Comparison of ENCODE assay signal across 9 mouse cellular contexts in the genomic region with DNA sequence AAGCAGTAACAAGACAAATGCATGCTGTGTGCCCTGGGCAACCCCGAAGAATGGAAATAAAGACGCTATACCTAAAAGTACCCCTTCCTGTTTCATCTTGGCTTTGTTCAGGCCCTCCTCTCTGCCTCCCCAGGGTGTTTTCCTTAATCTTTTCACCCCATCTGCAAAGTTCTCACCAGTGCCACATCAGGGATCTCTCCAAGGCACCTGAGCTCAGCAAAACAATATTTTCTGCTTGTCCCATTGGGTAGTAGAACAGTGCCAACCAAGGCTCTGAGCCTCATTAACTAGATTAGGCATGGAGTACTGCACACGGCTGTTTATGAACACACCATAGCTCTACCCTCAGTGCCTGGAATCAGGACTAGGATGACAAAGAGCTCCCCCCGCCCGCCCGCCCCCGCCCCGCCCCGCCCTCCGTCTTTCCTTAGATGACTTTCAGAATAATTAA. TPM values are rescaled to one million over a fixed set of nuclear protein-coding genes. Genes with fewer than 3 reads are reported as not detected.
DNase-seq lines count a peak whose midpoint lies in the region; ATAC-seq and TF ChIP-seq lines count a peak whose summit lies in the region.
"Had no signal": no experiment of that assay in that cellular context is flagged by ENCODE, and none has a peak within 500 bp of the region (broad histone marks: within the 10 kb centered on the region; RNA-seq: fewer than 3 reads in every experiment).

No protein-coding gene starts in this region.

- H3K9me3 ChIP-seq in liver, embryonic 11.5 days (ENCODE audit: control insufficient read depth, low read length) = no peaks in the 10 kb centered on the region
- H3K9me3 ChIP-seq in stomach, embryonic 14.5 days (ENCODE audit: control insufficient read depth, low read depth, low read length) = no peaks in the 10 kb centered on the region

- H3K4me1 ChIP-seq in lung, adult 2 months (ENCODE audit: control insufficient read depth, insufficient read depth, low read length) = peaks cover 13% of the 10 kb centered on the region
- H3K4me1 ChIP-seq in liver, embryonic 11.5 days (replicated peaks; ENCODE audit: control insufficient read depth, insufficient read depth, low read length) = peaks cover 8% of the 10 kb centered on the region
- peaks cover 21% of the 10 kb centered on the region for H3K4me1 ChIP-seq in stomach, embryonic 14.5 days (ENCODE audit: control insufficient read depth, insufficient read depth, low read length)

- TF ChIP-seq CTCF in lung, adult 2 months (IDR thresholded peaks at IDR 0.05; ENCODE audit: insufficient read depth, low read length) = no peak

- H3K36me3 ChIP-seq in liver, embryonic 11.5 days (ENCODE audit: control insufficient read depth, insufficient read depth, low read length) = no peaks in the 10 kb centered on the region
- peaks cover 3% of the 10 kb centered on the region; the same call in 1 of the 2 replicates for H3K36me3 ChIP-seq in stomach, embryonic 14.5 days (ENCODE audit: control insufficient read depth, insufficient read depth, low read length)

- no peak for TF ChIP-seq POLR2A in lung, adult 2 months (IDR thresholded peaks at IDR 0.05; ENCODE audit: borderline replicate concordance, extremely low read depth, low read depth, low read length)

- no peak for ATAC-seq in liver, embryonic 11.5 days (replicated peaks; ENCODE audit: low FRiP score)
- ATAC-seq in stomach, embryonic 14.5 days (ENCODE audit: insufficient number of reproducible peaks, insufficient read depth, low FRiP score, low read depth) = no peak
- ATAC-seq in erythroblast, adult 5-6 weeks (replicated peaks; ENCODE audit: low FRiP score, poor library complexity, severe bottlenecking) = no peak

- 13% methylated on average over 10 of the region's 10 CpGs for WGBS in lung, adult 2 months
- WGBS in liver, embryonic 11.5 days = 14% methylated on average over 10 of the region's 10 CpGs
- 3% methylated on average over 10 of the region's 10 CpGs for WGBS in stomach, embryonic 14.5 days

- H3K9ac ChIP-seq in liver, embryonic 11.5 days (ENCODE audit: low read depth, low read length) = no peak overlapping the region
- peak overlapping the region; percentile 92 for H3K9ac ChIP-seq in stomach, embryonic 14.5 days (replicated peaks; ENCODE audit: low read depth, low read length)

- peak overlapping the region; percentile 78 for H3K4me2 ChIP-seq in liver, embryonic 11.5 days
- peak overlapping the region; percentile 76 for H3K4me2 ChIP-seq in stomach, embryonic 14.5 days (replicated peaks; ENCODE audit: low read depth, low read length)

- DNase-seq in lung, adult 2 months = no peak
- DNase-seq in lung, postnatal 25 days (ENCODE audit: low spot score) = no peak
- DNase-seq in embryo, embryonic 9.5 days (ENCODE audit: extremely low spot score) = peak; percentile 57
- peak; percentile 23 to 51 for DNase-seq in heart, postnatal 36 days
- DNase-seq in liver, embryonic 11.5 days (ENCODE audit: low spot score) = no peak
- no peak for DNase-seq in yolk sac, embryonic 10.5 days (ENCODE audit: low spot score)

- no peak overlapping the region for H3K27ac ChIP-seq in liver, embryonic 11.5 days (ENCODE audit: low read depth, low read length)
- H3K27ac ChIP-seq in stomach, embryonic 14.5 days (ENCODE audit: low read length) = peak overlapping the region; percentile 97

- intact Hi-C loops in heart, postnatal 36 days (cut with DNase I) = loop anchor here (5.0 kb wide), 1 partner anchor 90 kb away; no protein-coding TSS in a partner anchor

- H3K4me3 ChIP-seq in lung, adult 2 months (replicated peaks; ENCODE audit: extremely low read depth, low read depth, low read length) = peak overlapping the region; percentile 35
- peak overlapping the region; percentile 84 for H3K4me3 ChIP-seq in liver, embryonic 11.5 days (ENCODE audit: low read depth, low read length)
- H3K4me3 ChIP-seq in stomach, embryonic 14.5 days (ENCODE audit: low read depth, low read length) = peak overlapping the region; percentile 76; the same call in 1 of the 2 replicates

- H3K27me3 ChIP-seq in liver, embryonic 11.5 days (replicated peaks; ENCODE audit: control insufficient read depth, insufficient read depth, low read length) = no peaks in the 10 kb centered on the region
- no peaks in the 10 kb centered on the region for H3K27me3 ChIP-seq in stomach, embryonic 14.5 days (ENCODE audit: control insufficient read depth, insufficient read depth, low read length)

RNA-seq across cellular contexts. Expression of a gene that starts 0.8 kb away (rescaled TPM):
- polyA plus RNA-seq in lung, adult 2 months (2012; rRNA removed) = 193 and 235 TPM in 2 replicates
- total RNA-seq in heart, postnatal 36 days (2021) = 100 to 1,000 TPM; 263 to 301 TPM
- polyA plus RNA-seq in liver, embryonic 11.5 days (2014; fragmentation: Nextera tagmentation; extraction: Ambion mirVana) = 12.7 and 13.2 TPM in 2 replicates
- 17.4 and 19.2 TPM in 2 replicates for polyA plus RNA-seq in stomach, embryonic 14.5 days (2014; fragmentation: Nextera tagmentation; extraction: Ambion mirVana)
- 4.0 and 4.4 TPM in 2 replicates for total RNA-seq in erythroblast, adult 5-6 weeks (2015; ENCODE audit: low replicate concordance)
- 13.4 and 17.4 TPM in 2 replicates for total RNA-seq in erythroblast, adult 5-6 weeks (2017; ENCODE audit: low replicate concordance)

RNA-seq across cellular contexts. Expression of a gene that starts 5.2 kb away (rescaled TPM):
- 10.0 and 16.1 TPM in 2 replicates for polyA plus RNA-seq in lung, adult 2 months (2012; rRNA removed)
- 10 to 100 TPM; 31.9 to 34.3 TPM for total RNA-seq in heart, postnatal 36 days (2021)
- polyA plus RNA-seq in liver, embryonic 11.5 days (2014; fragmentation: Nextera tagmentation; extraction: Ambion mirVana) = 90.6 and 97.6 TPM in 2 replicates
- polyA plus RNA-seq in stomach, embryonic 14.5 days (2014; fragmentation: Nextera tagmentation; extraction: Ambion mirVana) = 116 and 124 TPM in 2 replicates
- total RNA-seq in erythroblast, adult 5-6 weeks (2015; ENCODE audit: low replicate concordance) = 140 and 142 TPM in 2 replicates
- 373 and 416 TPM in 2 replicates for total RNA-seq in erythroblast, adult 5-6 weeks (2017; ENCODE audit: low replicate concordance)

RNA-seq across cellular contexts. Expression of a gene that starts 45.3 kb away (rescaled TPM):
- not detected in 2 replicates for polyA plus RNA-seq in lung, adult 2 months (2012; rRNA removed)
- under 1 TPM in 1 of 2 experiments, not detected in 1; 0.42 TPM for total RNA-seq in heart, postnatal 36 days (2021)
- polyA plus RNA-seq in liver, embryonic 11.5 days (2014; fragmentation: Nextera tagmentation; extraction: Ambion mirVana) = 0.40 TPM in 1 of 2 replicates, not detected in the other
- polyA plus RNA-seq in stomach, embryonic 14.5 days (2014; fragmentation: Nextera tagmentation; extraction: Ambion mirVana) = 0.56 TPM in 1 of 2 replicates, not detected in the other
- total RNA-seq in erythroblast, adult 5-6 weeks (2015; ENCODE audit: low replicate concordance) = not detected in 2 replicates
- total RNA-seq in erythroblast, adult 5-6 weeks (2017; ENCODE audit: low replicate concordance) = not detected in 2 replicates
- total RNA-seq: left cerebral cortex, postnatal 25 days had no signal

Comparison
In these comparisons a context has a peak if more than half of its experiments do, and no peak if none do; other contexts are left out.
1. DNase-seq: peak in embryo, embryonic 9.5 days (single experiment) and heart, postnatal 36 days (2 of 2); none in lung, adult 2 months (single experiment), lung, postnatal 25 days (single experiment), liver, embryonic 11.5 days (single experiment) and yolk sac, embryonic 10.5 days (single experiment).
2. Peak in every context shown above with its lines, with median percentiles within 50 percentile points of each other: H3K4me3 ChIP-seq.